Mouse (Mus musculus) layer of hippocampus, postnatal 36 days (tissue): ENCODE measurements around the gene Hist1h3d. TPM values are rescaled to one million over a fixed set of nuclear protein-coding genes. Genes with fewer than 3 reads are reported as not detected.
"Not testable (repeated sequence)": the region's sequence is repeated elsewhere in the genome, so short reads cannot be mapped to it uniquely, and the experiment has no call there.

Experiments used
- DNase-seq, 2 experiments: peaks; one replicate each; pipeline ENCODE4 v3.0.0; 2022
- total RNA-seq, 2 experiments: library from RNA; stranded (reverse); gene quantifications; 2 replicates each; pipeline ENCODE4 v1.2.3; 2021

The Hist1h3d gene
- total RNA-seq, 2 experiments from 2014 or later = 12.8 to 15.5 TPM

DNA sequence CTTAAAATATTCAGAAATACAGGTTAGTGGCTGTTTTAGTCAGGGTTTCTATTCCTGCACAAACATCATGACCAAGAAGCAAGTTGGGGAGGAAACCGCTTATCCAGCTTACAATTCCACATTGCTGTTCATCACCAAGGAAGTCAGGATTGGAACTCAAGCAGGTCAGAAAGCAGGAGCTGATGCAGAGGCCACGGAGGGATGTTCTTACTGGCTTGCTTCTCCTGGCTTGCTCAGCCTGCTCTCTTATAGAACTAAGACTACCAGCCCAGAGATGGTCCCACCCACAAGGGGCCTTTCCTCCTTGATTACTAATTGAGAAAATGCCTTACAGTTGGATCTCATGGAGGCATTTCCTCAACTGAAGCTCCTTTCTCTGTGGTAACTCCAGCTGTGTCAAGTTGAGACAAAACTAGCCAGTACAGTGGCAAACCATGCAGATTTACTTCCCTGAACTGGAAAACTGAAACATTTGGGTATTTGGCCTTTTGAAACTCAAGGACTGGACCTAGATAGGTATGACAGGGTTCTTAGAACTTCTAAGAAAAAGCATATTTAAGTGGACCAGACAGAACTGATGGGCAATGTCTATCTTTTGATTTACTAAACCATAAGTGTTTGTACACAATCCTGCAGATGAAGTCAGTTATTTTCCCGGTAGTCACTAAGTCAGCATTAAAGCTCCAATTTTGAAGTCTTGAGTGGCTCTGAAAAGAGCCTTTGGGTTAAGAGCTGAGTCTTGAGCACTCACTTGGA is 33.2 kb upstream of the Hist1h3d start:
- not testable (repeated sequence) for DNase-seq

DNA sequence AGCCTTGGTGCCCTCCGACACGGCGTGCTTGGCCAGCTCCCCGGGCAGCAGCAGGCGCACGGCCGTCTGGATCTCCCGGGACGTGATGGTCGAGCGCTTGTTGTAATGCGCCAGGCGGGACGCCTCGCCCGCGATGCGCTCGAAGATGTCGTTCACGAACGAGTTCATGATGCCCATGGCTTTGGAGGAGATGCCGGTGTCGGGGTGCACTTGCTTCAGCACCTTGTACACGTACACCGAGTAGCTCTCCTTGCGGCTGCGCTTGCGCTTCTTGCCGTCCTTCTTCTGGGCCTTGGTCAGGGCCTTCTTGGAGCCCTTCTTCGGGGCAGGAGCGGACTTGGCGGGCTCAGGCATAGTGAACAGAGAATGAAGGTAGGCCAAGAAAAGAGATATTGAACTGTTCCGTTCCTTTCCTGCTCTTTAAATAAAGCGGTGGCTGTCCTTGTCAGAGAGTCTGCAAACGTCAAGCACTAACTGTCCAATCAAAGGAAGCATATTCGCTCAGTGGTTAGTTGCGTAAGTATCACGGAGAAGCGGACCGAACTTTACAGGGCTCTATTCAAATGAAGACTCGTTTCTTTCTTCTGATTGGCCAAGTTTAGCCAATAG is 32.5 kb upstream of the Hist1h3d start, which contains the start of gene Hist1h2bh:
Gene Hist1h2bh (minus strand): TSS at position 394 of the 609 bp plus-strand sequence.
- peak; percentile 50 to 53 for DNase-seq

DNA sequence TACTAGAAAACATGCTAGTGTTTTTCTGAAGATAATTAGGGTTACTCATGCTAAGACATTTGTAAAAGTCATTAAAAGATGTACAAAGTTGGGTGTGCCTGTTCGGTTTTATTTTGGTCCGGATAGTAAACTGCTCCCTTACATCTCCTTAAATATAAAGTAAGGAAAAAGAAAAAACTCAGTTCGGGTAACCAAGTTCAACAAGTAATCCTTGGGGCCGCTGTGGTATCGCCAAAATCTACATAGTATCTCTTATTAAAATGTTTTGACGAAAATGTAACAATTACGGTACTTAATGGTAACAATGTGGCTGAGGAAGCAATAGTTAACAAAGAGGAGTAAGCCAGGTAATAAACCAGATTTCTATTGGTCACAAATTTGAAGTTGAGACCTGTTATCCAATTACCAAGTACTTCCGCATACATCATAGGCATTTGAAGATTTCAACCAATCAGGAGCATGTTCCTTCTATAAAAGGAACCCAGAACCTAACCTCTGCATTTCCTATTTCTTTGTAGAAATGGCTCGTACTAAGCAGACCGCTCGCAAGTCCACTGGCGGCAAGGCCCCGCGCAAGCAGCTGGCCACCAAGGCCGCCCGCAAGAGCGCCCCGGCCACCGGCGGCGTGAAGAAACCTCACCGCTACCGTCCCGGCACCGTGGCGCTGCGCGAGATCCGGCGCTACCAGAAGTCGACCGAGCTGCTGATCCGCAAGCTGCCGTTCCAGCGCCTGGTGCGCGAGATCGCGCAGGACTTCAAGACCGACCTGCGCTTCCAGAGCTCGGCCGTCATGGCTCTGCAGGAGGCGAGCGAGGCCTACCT is 31.4 kb upstream of the Hist1h3d start, which contains the start of gene Hist1h3f:
Gene Hist1h3f (plus strand): TSS at position 88 of the 822 bp plus-strand sequence.
- peak; percentile 68 to 79 for DNase-seq

DNA sequence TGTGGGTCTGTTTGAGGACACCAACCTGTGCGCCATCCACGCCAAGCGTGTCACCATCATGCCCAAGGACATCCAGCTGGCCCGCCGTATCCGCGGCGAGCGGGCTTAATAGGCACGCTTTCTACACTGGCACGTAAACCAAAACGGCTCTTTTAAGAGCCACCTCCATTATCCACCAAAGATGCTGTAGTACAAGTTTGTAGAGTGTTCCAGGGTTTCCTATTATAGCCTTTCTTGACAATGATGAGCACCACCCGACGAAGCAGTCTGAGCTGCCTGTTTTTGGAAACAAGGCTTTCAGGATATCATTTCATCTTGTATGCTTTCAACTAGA is 30.8 kb upstream of the Hist1h3d start:
- not testable (repeated sequence) for DNase-seq

DNA sequence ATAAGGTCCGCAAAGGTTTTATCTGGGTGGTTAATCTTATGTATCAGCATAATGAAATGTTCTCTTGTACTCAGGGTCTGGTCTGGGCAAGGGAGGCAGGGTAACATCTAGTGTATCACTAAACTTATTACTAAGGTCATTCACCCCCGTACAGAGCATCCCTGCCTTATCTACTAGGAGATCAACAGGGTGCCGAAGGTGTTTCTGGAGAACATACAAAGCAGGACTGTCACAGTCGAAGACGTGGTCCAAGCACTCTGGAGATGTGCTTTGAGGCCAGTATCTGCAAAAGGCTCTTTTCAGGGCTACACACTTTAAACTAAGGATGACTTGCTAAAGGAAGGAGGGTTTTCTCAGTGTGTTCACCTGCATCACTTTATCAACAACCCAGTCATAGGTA is 28.9 kb upstream of the Hist1h3d start:
- DNase-seq = no peak

DNA sequence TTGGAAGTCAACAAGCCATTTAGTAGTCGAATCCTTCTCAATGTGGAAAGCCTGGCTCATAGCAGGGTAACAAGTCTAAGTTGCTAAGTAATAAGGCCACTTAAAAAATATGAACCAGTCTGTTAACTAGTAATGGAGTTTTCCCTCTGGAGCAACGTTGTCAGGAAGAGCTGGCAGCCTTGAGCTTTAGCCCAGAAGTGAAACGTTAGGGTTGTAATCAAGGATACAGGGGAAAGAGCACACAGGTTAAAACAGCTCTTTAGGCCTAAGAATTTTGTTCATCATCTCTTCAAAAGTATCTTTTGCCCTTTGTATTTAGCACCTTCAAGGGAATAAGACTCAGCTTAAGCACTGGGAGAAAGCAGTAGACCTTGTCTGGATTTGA is 24.8 kb upstream of the Hist1h3d start:
- no peak for DNase-seq

DNA sequence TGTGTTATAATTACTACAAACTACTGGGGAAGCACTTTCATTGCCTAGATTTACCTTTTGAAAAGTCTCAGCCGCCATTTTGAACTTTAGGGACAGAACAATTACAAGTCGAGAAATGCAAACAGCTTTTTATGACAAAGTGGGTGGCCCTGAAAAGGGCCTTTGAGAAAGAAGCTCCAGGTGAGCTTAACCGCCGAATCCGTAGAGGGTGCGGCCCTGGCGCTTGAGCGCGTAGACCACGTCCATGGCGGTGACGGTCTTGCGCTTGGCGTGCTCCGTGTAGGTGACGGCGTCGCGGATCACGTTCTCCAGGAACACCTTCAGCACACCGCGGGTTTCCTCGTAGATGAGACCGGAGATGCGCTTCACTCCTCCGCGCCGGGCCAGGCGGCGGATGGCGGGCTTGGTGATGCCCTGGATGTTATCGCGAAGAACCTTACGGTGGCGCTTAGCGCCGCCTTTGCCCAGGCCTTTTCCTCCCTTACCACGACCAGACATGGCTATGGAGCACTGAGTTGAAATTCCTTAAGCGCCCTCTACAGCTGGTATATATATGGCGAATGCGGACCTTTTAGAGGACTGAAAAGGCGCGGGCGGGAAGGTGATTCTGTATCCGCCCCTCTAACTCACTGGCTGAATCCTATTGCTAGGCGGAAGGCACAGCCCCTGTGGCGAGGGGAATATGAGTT is 24.3 kb upstream of the Hist1h3d start, which contains the start of gene Hist1h4f:
Gene Hist1h4f (minus strand): TSS at position 503 of the 689 bp plus-strand sequence.
- DNase-seq = peak; percentile 89

DNA sequence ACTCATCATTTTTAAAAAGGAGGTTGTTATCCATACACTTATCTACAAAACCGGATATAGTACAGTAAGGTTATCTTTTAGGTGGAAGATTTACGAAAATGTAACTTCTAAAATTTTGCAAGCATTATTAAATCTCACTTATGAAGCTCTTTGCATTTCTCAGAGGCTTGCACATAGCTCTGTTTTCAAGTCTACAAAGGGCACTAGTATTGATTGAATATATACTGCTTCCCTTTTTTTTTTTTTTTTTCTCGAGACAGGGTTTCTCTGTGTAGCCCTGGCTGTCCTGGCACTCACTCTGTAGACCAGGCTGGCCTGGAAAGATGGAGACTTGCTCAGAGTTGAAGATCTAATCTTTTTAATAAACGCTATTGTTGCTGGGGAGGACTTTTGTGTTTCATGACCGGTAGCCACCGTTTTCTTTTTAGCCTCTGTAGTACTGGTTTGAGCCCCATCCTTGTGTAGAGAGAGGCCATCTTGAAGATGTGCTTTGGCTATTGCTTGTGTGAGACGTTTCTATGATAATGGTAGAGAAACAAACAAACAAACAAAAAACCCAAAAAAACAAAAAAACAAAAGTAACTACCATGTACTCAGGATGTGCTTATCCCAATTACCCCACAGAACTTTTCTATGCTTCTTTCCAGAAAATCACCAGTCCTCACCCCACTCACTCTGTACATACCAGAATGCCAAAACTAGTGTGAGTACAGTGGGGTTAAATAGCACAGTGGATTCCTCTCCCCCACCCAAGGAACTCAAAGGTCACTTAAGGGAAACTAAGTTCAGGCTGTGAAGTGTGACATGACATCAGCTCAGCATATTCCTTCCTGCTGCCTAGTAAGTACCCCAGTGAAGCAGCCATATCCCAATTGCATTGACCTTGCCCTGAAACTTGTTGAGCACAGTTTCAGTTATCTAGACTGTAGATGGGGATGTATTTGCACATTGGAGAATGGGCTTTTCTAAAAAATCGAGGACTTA is 23.3 kb upstream of the Hist1h3d start:
- no peak for DNase-seq

DNA sequence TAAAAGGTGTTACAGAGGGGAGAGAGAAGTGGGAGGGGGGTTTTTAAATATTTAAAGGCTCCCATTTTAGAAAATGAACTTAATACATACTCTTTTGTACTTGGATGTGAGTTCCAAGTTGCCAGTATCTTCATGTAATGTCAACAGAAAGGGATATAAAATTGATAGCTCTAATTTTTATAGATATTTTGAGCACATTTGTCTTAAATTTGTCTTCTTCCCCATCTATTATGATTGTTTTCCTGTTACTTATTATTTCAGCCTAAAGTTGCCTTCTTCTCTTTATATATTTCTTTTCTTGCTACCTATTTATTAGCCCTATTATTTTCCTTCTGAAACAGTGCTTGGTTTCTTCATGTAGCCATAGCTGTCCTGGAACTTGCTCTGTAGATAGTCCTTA is 22.6 kb upstream of the Hist1h3d start, which contains the start of gene Hist1h1d:
Gene Hist1h1d (plus strand): TSS at position 301 of the 400 bp plus-strand sequence.
- DNase-seq = no peak

DNA sequence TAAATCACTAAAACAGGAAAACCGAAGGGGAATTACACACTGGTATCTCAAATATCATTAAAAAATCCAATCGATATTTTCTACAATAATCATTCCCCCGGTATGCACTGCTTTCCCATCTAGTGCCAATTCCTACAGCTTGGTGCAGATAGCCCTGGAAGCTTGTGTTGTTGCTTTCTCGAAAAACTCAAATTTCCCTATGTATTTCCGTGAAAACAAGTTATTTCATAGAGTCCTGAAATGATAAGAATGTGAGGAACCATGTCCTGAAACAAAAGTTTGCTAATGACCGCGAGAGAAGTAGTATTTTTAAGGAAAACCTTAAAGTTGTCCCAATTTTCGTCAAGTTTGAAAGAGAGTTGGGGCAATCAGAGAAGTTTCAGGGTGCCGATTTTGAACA is 21.2 kb upstream of the Hist1h3d start:
- no peak for DNase-seq

DNA sequence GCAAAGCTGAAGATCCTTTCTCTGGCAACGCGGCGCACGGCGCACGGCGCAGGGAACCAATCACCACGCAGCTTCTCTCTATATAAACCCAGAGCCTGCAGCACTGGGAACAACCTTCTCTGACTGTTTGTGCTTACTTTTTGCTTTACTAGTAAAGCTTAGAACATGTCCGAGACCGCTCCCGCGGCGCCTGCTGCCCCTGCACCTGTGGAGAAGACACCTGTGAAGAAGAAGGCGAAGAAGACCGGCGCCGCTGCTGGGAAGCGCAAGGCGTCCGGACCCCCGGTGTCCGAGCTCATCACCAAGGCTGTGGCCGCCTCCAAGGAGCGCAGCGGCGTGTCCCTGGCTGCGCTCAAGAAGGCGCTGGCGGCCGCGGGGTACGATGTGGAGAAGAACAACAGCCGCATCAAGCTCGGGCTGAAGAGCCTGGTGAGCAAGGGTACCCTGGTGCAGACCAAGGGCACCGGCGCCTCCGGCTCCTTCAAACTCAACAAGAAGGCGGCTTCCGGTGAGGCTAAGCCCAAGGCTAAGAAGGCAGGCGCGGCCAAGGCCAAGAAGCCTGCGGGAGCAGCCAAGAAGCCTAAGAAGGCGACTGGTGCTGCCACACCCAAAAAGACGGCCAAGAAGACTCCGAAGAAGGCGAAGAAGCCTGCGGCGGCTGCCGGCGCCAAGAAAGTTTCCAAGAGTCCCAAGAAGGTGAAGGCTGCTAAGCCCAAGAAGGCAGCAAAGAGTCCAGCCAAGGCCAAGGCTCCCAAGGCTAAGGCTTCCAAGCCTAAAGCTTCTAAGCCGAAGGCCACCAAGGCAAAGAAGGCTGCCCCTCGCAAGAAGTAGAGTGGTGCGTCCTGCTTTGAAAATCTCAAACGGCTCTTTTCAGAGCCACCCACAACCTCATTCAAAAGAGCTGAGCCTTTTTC is 20.4 kb upstream of the Hist1h3d start:
- DNase-seq = peak; percentile 70 to 81

DNA sequence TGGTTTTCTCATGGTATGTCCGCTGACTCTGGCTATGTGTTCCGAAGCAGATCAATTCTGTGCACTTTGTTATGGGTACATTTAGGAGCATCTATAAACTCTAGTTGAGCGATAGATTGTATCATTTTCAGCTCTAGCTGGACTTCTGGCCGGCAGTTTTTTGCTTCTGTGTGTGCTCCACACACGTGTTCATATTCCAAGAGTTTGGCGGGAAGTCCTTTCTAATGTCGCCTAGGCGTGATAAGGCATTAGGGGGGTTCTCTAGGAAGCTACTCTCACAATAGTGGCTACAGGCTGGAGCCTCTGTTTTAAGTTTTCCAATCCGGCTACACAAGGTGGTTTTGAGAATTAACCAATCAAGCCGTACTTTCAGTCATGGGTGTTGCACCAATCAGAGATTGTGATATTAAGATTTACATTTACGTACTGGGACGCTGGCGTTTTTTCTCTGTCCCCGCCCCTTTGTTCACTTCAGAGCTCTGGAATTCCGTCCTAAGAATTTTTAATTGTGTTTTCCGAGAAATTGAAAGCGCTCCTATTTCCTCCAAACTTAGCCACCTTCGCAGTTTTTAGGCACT is 19.6 kb upstream of the Hist1h3d start:
- DNase-seq = peak; percentile 47 to 59

DNA sequence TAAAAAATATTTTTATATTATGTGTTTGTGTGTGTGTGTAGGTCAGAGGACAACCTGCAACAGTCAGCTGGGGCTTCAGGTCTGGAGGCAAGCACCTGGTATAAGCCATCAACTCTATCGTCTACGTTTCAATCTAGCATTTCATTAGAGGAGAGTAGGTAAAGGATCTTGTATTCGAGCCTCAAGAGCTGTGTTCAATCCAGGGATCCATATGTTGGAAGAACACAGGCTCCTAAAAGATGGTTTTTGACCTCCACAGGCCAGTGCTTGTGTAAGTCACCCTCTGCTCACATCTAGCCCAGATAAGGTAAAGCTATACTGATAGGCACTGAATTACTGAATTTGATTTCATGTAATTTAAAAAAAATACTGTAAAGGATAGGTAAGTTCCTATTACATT is 18.7 kb upstream of the Hist1h3d start:
- no peak for DNase-seq

DNA sequence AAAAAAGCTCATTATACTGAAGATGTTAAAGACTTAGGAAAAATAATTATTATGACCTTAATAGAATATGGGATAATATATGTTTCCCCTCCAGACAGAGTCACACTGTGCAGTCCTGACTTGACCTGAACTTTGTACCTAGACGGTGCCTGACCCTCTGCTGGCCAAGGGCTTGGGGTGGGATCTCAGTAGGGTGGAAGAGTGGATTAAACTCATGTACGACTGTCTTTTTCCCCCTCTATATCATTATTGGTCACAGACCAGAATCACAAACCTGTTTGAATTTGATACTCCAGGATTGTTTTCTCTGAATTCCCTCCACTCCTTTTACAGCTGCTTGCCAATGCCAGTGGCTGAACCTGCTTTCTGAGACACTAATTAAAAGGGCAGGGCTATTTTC is 14.9 kb upstream of the Hist1h3d start:
- DNase-seq = not testable (repeated sequence)

DNA sequence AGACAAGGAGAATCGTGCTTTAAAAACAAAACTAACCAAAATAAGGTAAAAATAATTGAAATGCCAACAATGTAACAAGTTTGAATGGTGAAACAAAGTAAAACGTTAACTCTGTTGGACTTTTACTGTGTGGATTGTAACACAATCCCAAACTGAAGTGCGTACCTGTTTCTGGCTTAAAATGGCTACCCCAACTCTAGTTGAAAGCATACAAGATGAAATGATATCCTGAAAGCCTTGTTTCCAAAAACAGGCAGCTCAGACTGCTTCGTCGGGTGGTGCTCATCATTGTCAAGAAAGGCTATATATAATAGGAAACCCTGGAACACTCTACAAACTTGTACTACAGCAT is 14.1 kb upstream of the Hist1h3d start:
- DNase-seq = not testable (repeated sequence)

DNA sequence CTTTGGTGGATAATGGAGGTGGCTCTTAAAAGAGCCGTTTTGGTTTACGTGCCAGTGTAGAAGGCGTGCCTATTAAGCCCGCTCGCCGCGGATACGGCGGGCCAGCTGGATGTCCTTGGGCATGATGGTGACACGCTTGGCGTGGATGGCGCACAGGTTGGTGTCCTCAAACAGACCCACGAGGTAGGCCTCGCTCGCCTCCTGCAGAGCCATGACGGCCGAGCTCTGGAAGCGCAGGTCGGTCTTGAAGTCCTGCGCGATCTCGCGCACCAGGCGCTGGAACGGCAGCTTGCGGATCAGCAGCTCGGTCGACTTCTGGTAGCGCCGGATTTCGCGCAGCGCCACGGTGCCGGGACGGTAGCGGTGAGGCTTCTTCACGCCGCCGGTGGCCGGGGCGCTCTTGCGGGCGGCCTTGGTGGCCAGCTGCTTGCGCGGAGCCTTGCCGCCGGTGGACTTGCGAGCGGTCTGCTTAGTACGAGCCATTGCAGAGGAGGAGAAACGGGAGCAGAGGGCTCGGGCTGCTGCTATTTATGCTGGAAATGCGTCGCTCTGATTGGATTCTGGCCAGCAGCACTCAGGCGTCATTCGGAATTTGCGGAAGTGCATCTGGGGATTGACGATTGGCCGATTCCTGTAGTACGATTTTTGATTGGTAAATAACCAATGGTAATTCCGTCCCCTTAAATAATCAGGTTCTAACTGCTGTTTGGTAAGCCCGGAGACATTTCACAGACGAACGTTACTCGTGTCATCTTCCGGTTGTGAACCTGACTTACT is 13.5 kb upstream of the Hist1h3d start, which contains the start of gene Hist1h3e:
Gene Hist1h3e (minus strand): TSS at position 487 of the 777 bp plus-strand sequence.
- peak; percentile 93 to 95 for DNase-seq

DNA sequence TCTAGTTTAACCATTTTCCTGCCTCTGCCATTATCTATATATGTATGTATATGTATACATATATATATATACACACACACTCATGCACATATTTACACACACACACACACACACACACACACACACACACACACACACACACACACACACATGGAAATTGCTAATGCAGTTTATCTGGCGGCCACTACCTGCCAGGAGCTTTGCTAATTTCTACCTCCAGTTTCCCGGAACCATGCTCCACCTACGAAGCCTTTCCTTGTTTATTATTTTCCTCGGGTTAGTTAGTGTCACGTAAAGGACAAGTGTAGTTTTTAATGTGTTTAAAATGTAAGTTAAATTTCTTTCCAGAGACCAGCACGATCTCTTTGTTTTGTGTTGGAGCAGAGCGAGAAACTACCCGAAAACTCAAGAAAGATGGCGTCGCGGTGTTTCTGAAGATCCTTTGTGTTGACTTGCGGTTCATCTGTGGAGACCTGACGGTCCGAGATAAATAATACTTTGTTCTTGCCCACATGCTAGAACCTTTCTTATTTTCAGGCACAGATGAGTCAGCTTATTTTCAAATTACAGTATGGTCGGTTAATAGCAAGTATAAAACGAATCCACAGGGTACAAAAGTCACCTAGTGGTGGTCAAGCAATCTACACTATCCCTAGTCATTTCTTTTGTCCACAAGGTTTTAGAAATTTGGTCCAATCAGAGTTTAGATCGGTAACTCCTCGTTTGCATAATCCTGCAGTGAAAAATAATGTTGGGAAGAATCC is 12.7 kb upstream of the Hist1h3d start:
- no peak for DNase-seq

DNA sequence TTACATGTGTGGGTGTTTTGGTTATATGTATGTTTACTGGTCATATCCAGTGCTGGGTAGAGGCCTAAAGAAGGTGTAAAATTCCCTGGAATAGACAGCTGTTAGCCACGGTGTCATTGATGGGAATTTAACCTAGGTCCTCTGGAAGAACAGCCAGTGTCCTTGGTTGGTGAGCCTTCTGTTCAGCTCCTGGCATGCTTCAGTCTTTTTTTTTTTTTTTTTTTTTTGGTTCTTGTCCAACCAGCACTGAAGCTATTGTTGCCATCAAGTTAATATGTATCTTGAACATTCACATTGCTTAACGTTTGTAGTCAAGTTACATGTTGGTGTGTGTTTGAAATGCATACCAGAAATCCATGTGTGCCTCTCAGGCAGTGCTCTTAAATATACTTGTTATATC is 11.1 kb upstream of the Hist1h3d start:
- no peak for DNase-seq
